Mouse (Mus musculus) cerebellum, adult 2 months (tissue): Measurements from ENCODE around the gene Fam173a. TPM values are rescaled to one million over a fixed set of nuclear protein-coding genes. Genes with fewer than 3 reads are reported as not detected.
A peak's percentile ranks its signal among the peaks of the same experiment; 100 is the strongest.

Experiments used
- DNase-seq, 2 experiments: peaks; one replicate each; pipeline ENCODE4 v3.0.0; 2021
- H3K27ac ChIP-seq: fragments of 200-500 bp; 2 replicates; pipeline ENCODE4 v1.5.1; 2012; ENCODE audit warnings: low read length, control low read depth, inconsistent platforms; ENCODE audit not compliant: insufficient read depth
- H3K27me3 ChIP-seq: fragments of 200-500 bp; 2 replicates; pipeline ENCODE4 v1.6.1; 2012; ENCODE audit warnings: inconsistent platforms, mild to moderate bottlenecking, low read length, moderate library complexity; ENCODE audit not compliant: control insufficient read depth, insufficient read depth
- H3K4me1 ChIP-seq: fragments of 200-500 bp; 2 replicates; pipeline ENCODE4 v1.6.1; 2011; ENCODE audit warnings: low read length; ENCODE audit not compliant: control insufficient read depth, insufficient read depth
- H3K4me3 ChIP-seq: fragments of 200-500 bp; replicated peaks from 2 replicates; pipeline ENCODE3; 2011; ENCODE audit warnings: mild to moderate bottlenecking, low read depth, low read length, control low read depth; ENCODE audit not compliant: insufficient read depth
- CTCF ChIP-seq: fragments of 200-500 bp; IDR thresholded peaks from 2 replicates; pipeline ENCODE4 v1.5.1; 2011; ENCODE audit warnings: low read depth, mild to moderate bottlenecking, control low read depth, low read length, moderate library complexity, borderline replicate concordance; ENCODE audit not compliant: insufficient read depth
- POLR2A ChIP-seq: fragments of 200-500 bp; IDR thresholded peaks from 2 replicates; pipeline ENCODE4 v1.6.1; 2011; ENCODE audit warnings: low read length, control low read depth, borderline replicate concordance; ENCODE audit not compliant: insufficient read depth
- WGBS: fragments of 180-500 bp; shearing (Covaris S2); methylation state at CpG from one replicate; pipeline ENCODE4 v1.1.7; 2018; 5-methylcytosine and 5-hydroxymethylcytosine counted together
- polyA plus RNA-seq: library from polyadenylated mRNA; depleted of rRNA; stranded (reverse); fragments of >200 nt; gene quantifications from 2 replicates; pipeline ENCODE4 v1.2.3, GENCODE M21; 2012

Gene Fam173a
- polyA plus RNA-seq, 1 experiment: 167 TPM

DNA sequence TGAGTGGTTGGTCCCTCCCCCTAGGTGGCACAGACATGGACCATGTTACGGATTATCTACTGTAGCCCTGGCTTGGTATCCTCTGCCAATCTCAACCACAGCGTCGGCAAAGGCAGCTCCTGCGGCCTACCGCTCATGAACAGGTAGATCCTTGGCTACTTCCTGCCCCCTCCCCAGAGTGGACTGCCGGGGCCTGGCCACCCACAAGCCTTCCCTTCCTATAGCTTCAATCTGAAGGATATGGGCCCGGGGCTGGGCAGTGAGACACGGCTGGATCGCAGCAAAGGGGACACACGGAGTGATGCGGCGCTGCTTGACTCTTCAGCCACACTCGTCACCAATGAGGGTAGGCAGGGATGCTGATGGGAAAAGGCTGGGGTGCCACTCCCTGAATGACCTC, 34.3 kb upstream of the Fam173a start:
- H3K4me1 ChIP-seq: peaks cover 33% of the 10 kb centered on the region
- TF ChIP-seq POLR2A (no peak), CTCF (no peak)
- no peak overlapping the region for H3K4me3 ChIP-seq
- WGBS: 92% methylated on average over 13 of the region's 13 CpGs
- H3K27me3 ChIP-seq: no peaks in the 10 kb centered on the region
- no peak for DNase-seq
- no peak overlapping the region for H3K27ac ChIP-seq

- no peak for DNase-seq
- Histone ChIP-seq H3K27me3 (no peaks in the 10 kb centered on the region), H3K27ac (no peak overlapping the region), H3K4me3 (no peak overlapping the region), H3K4me1 (peaks cover 24% of the 10 kb centered on the region)
- TF ChIP-seq CTCF (no peak), POLR2A (no peak)
- WGBS: 90% methylated on average over 27 of the region's 27 CpGs
Measured at GRCm38 (mm10) chr17:25825984-25826570, 33.4 kb upstream of the Fam173a start.

DNA sequence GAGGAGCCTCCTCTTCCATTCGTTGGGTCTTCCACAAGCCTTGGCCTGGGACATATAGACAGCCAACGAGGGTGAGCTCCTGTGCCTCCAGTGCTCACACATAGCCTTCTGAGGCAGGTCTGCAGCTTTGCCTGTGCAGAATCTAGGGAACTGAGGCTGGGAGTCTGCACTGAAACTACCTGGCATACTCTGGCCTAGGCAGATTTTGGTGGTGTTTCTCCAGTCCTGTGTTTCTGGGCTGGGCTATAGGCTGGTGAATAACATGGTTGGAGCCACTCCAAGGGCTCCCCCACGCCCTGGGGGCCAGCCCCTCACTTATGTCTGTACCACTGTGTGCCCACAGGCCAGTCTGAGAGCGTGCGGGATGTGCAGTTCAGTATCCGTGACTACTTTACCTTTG, 32.6 kb upstream of the Fam173a start:
- H3K4me3 ChIP-seq: no peak overlapping the region
- WGBS: 81% methylated on average over 6 of the region's 6 CpGs
- peaks cover 17% of the 10 kb centered on the region for H3K4me1 ChIP-seq
- TF ChIP-seq CTCF: no peak
- no peak for TF ChIP-seq POLR2A
- no peak for DNase-seq
- no peaks in the 10 kb centered on the region for H3K27me3 ChIP-seq
- no peak overlapping the region for H3K27ac ChIP-seq

GRCm38 (mm10) chr17:25824362-25825142, 31.9 kb upstream of the Fam173a start:
- Histone ChIP-seq H3K4me1 (peaks cover 14% of the 10 kb centered on the region), H3K27me3 (no peaks in the 10 kb centered on the region), H3K4me3 (peak overlapping the region; percentile 80), H3K27ac (no peak overlapping the region)
- no peak for DNase-seq
- 68% methylated on average over 17 of the region's 17 CpGs for WGBS
- TF ChIP-seq POLR2A (no peak), CTCF (no peak)

DNA sequence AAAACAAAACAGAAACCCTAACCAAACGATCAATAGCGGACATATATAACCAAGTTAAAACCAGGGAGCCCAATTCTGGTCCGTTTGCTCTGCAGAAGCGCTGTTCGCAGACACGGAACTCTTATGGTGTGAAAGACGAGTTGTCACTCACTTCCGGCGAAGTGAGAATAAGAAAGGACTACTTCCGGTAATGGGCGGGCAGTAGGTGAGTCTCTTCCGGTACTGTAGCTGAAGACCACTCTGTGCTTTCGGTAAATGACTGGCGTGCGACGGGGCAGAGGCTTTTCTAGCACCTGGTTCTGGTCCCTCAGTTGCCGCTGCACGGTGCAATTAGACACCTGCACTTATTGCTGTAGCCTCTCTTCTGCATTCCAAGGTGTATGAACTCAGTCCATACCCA, 30.8 kb upstream of the Fam173a start, which contains the start of gene Wdr24:
Gene Wdr24, plus strand, starts transcription at position 176 of the 400 bp plus-strand sequence.
- Histone ChIP-seq H3K4me1 (peaks cover 12% of the 10 kb centered on the region), H3K27ac (peak within 1 kb of the TSS; percentile 31; the same call in 1 of the 2 replicates), H3K4me3 (peak within 1 kb of the TSS; percentile 80), H3K27me3 (no peaks in the 10 kb centered on the region)
- peak; percentile 85 to 86 for DNase-seq
- TF ChIP-seq POLR2A (peak; percentile 77; the same call in 1 of the 2 replicates), CTCF (no peak)
- WGBS: under 1% methylated on average over 18 of the region's 18 CpGs

DNA sequence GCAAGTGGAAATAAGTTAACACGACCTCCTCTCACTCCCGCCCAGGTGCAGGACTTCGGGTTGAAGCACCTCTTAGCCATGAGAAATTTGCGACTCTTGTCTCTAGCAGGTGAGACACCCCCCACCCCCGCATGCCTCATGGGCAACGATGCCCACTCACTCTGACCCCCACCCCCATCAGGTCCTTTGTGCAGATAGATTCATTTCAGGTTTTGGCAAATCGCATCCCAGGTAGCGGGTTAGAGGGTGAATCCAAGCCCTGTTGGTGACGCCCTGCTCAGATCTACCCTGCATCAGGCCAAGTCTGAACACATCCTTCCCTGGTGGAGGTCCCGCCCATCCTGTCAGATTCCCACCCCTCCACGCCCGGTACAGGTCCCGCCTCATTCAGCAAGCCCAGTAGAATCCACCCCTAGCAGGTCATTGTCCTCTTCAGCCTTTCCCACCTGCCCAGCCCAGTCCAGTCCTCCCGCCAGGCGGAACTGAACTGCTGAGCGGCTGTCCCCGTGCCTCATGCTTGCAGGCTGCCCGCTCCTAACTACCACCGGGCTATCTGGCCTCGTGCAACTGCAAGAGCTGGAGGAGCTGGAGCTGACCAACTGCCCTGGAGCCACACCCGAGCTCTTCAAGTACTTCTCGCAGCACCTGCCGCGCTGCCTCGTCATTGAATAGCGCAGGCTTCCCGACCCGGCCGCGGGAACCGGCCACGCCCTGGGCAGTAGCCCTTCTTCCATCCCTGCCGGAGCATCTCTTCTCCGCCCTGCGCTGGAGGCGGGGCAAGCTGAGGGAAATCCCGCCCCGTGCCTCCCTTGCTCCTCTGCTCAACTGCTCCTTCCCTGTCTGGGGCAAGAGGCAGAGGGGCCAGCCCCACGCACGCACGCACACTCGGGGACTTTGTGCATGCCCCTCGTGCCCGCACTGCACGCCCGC, 26.4 kb upstream of the Fam173a start:
- no peak overlapping the region for H3K4me3 ChIP-seq
- DNase-seq: peak in 1 of 2 experiments; percentile 44
- H3K27ac ChIP-seq: no peak overlapping the region
- WGBS: 28% methylated on average over 46 of the region's 46 CpGs
- no peaks in the 10 kb centered on the region for H3K27me3 ChIP-seq
- H3K4me1 ChIP-seq: peaks cover 24% of the 10 kb centered on the region
- TF ChIP-seq POLR2A: no peak

DNA sequence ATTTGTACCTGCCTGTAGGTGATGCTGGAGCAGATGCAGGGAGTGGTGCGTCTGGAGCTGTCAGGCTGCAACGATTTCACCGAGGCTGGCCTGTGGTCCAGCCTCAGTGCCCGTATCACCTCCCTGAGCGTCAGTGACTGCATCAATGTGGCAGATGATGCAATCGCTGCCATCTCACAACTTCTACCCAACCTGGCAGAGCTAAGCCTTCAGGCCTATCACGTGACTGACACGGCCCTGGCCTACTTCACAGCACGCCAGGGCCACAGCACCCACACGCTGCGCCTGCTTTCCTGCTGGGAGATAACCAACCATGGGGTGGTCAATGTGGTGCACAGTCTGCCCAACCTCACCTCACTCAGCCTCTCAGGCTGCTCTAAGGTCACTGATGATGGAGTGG, 25.0 kb upstream of the Fam173a start:
- Histone ChIP-seq H3K27ac (no peak overlapping the region), H3K4me3 (no peak overlapping the region), H3K4me1 (peaks cover 26% of the 10 kb centered on the region), H3K27me3 (no peaks in the 10 kb centered on the region)
- WGBS: 74% methylated on average over 11 of the region's 11 CpGs
- DNase-seq: no peak
- TF ChIP-seq CTCF: no peak
- no peak for TF ChIP-seq POLR2A

GRCm38 (mm10) chr17:25813471-25813870, 20.8 kb upstream of the Fam173a start:
- DNase-seq: peak; percentile 76 to 77
- 0% methylated on average over 20 of the region's 20 CpGs for WGBS
- Histone ChIP-seq H3K4me1 (peaks cover 44% of the 10 kb centered on the region), H3K4me3 (peak overlapping the region; percentile 27), H3K27me3 (no peaks in the 10 kb centered on the region), H3K27ac (peak overlapping the region; percentile 36)
- TF ChIP-seq CTCF (peak; percentile 52; the same call in 1 of the 2 replicates), POLR2A (no peak)
